Mouse (Mus musculus): ENCODE measurements at regions not wholly inside any gene's neighbourhood (a gene's known extent, or its start where the extent isn't known, plus 50 kb on each side); places are given as distances from the start of the nearest gene placed in this dataset.

DNA sequence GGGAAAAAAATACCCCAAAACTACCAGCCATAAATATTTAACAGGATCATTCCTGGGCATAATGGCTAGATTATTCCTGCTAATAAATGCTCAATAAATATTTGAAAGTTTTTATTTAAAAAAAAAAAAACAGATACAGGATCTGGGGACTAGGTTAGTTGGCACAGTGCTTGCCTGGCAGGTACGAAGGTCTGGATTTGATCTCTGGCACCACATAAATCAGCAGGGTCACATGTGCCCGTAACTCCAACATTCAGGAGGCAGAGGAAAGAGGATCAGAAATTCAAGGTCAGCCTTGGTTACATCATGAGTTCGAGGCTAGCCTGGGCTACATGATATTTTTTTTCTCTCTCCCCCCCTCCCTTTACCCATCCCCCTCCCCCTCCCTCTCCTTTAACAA, 248.5 kb downstream of the Atp23 start:
- intact Hi-C loops (cut with DNase I): no loop called here
- no peak for DNase-seq

DNA sequence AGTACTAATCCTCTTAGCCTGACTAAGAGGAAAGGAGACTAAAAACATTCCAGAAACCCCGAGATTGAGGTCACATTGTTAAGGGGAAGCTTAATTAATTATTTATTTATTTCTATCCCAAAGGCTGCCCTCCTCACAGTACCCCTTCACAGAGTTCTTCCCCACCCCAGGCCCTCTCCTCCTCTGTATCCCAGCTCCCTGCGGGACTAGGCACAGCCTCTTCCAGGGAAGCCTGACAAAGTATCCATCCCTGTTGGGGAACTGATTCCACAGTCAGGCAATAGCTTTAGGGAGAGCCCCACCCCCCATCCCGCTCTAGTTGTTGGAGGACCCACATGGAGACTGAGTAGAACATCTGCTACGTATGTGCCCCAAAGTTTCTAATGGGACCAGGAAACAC, 254.6 kb downstream of the Atp23 start:
- intact Hi-C loops (cut with DNase I): no loop called here
- no peak for DNase-seq

DNA sequence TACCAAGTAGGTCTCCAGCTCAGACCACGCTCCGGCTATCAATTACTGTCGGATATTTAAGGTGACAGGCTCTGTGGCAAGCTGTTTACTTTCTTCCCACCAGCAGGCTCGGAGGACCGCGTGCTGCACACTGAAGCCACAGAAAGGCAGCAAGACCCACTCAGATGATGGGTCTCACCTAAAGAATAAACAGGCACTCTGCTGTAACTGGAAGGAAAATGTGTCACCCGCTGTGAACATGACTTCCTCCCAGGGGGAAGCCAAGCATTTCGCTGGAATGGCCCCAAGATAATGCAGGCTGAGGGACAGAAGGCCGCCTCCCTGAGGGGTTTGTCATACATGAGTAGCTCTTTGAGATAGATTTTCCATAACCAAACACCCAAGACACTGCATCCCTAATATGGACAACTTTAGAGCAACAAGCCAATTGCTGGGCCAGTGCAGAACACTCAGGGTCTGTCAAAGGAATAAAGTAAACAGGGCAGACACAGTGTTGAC, 259.3 kb downstream of the Atp23 start:
- peak in 1 of 2 experiments; percentile 3 for DNase-seq
- intact Hi-C loops (cut with DNase I): no loop called here

DNA sequence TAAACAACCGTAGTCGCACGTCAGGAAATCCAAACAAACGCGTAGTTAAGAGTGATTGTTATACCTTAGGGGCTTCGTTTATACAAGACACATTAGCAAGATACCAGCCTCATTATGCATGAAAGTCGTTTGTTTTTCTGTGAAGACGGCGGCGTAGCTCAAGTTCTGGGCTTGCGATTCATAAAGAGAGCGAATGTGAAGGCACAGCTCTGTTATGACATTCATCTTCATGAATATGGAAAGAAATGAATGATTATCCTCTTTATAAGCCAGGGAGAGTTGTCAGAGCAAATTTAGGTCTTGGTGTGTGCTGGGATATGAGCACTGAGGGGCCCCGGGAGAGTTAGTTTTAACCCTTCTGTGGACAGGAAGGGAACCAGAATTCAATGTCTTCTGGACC, 266.4 kb downstream of the Atp23 start:
- intact Hi-C loops (cut with DNase I): no loop called here
- no peak for DNase-seq

- intact Hi-C loops (cut with DNase I): no loop called here
Measured at GRCm38 (mm10) chr10:126628057-126628456, 273.1 kb downstream of the Atp23 start.

GRCm38 (mm10) chr10:126625466-126625865, 275.7 kb downstream of the Atp23 start:
- intact Hi-C loops (cut with DNase I): no loop called here
- no peak for DNase-seq

More at GRCm38 (mm10) chr10:126628057-126628456, 273.1 kb downstream of the Atp23 start:
- no peak for DNase-seq

DNA sequence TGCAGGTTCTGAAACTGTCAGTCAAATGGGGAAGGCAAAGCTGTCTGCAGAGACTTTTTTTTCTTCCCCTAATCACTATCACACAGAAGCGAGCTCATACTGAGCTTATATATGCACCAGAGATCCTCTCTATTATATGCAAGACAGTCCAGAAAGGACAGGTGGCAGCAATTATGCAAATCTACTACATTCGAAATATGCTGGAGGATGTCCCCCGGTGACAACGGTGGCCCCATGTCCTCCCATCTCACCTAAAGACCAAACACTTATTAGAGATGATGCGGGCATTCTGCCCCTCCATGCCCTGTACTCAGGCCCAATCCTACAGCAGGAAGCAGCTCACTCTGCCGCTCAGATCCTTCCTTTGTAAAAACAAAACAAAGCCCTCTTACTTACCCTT, 280.4 kb downstream of the Atp23 start:
- intact Hi-C loops (cut with DNase I): no loop called here
- no peak for DNase-seq

- intact Hi-C loops (cut with DNase I): no loop called here
- no peak for DNase-seq
Measured at GRCm38 (mm10) chr10:126619970-126620369, 281.2 kb downstream of the Atp23 start.

DNA sequence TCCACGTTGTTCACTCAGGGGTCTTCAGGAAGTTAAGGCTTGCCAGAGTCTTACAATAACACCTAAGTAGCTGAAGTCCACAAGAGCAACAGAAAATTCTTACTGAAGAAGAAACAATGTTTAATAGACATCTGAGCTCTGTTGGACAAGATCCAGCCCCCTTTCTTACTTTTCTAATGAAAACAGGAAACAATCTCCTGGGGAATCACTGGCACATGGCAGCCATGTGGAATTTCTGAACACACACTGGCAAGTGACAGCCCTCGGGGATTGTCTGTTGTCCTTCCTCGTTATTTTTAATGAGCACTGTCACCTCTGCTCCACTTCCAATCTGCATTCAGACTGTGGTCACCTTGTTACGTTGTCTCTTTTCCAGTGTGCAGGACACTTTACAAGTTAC, 288.9 kb downstream of the Atp23 start:
- DNase-seq: no peak
- intact Hi-C loops (cut with DNase I): no loop called here

DNA sequence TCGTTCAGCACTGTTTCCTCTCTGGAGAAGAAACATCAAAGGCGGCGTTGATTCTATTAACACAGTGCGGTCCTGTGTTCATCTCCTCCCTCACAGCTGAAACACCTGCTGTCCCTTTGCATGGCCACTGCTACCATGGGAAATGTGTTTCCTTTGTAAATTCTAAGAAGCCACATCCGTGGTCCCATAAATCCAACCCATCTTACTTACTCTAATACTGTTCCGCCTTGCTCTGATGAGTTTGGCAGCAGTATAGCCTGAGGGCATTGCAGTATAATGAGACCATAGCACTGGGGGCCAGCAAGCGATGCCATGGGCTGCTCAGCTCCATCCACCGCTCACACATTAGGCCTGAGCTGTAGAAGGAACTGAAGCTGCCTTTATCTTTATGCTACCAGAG, 290.6 kb downstream of the Atp23 start:
- no peak for DNase-seq
- intact Hi-C loops (cut with DNase I): no loop called here

DNA sequence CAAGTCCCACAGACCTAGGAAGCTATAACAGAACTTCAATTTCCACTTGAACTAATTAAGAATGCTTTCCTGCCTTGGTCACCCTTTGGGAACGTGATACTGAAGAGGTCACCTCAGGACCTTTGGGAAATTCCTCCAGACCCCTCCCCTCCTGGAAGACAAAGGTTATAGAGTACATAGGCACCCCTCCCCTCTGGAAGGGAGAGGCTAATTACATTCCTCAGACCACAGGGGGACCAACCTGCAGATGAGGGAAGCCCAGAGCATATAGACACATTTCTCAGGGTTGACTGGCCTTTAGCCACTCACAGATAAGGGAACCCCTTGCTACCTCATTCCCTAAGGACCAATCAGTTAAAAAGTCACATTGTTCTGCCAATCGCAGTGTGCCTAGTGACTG, 301.5 kb downstream of the Atp23 start:
- intact Hi-C loops (cut with DNase I): no loop called here
- no peak for DNase-seq

- intact Hi-C loops (cut with DNase I): no loop called here
- DNase-seq: no peak
Measured at GRCm38 (mm10) chr10:126568155-126568554, 333.0 kb downstream of the Atp23 start.

DNA sequence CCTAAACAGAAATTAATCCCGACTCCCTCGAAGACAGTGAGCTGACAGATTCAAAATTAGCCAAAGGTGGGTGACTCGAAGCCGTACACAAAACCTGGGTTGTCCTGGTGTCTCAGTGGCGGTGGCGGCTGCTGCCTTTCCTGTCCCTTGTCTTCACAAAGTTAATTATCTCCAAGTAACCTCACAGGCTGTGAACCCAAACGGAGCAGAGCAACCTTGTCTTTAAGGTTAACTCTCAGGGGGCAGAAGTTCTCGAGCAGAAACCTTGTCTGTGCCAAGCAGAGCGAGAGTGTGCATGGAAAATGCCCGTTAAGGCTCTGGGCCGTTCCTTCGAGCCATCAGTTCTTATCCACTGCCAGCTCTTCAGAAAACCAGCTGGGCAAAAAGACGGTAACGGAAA, 335.8 kb downstream of the Atp23 start:
- intact Hi-C loops (cut with DNase I): no loop called here
- DNase-seq: no peak

DNA sequence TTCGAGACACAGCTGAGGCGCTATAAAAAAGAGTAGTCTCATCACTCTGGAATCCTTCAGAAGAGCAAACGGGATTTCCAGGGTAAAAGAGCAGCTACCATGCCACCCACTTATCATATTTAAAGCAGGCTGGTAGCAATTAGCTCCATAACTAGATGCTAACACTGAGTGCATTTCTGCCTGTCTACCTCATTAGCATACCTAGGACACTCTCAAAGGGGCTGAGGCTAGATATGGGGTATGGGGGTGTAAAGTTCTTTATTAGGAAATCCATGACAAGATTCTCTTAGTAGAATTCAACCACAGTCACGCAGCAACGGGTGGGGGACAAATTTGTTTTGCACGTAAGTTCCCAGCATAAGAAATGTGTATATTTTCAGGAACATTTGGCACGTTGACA, 346.1 kb downstream of the Atp23 start:
- DNase-seq: no peak
- intact Hi-C loops (cut with DNase I): no loop called here

DNA sequence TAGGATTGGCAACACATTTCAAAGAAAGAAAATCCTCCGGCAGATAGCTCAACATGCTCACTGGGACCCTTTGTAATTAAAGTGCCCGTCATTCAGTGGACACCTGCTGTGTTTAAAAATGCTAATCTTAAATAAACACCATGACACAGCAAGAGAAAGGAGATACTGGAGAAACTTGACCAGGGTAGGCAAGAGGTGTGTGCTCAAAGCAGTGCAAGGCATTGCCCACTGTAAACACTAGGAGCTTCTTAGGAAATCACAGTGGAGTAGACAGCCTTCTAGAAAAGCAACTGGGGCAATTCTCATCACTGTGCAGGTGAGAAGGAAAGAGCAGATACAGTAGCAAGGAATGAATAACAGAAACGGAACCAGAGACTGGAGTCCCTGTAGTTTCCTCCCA, 369.2 kb downstream of the Atp23 start:
- DNase-seq: no peak
- intact Hi-C loops (cut with DNase I): loop anchor here (10.0 kb wide), 1 partner anchor 197 kb away; no protein-coding TSS in a partner anchor

DNA sequence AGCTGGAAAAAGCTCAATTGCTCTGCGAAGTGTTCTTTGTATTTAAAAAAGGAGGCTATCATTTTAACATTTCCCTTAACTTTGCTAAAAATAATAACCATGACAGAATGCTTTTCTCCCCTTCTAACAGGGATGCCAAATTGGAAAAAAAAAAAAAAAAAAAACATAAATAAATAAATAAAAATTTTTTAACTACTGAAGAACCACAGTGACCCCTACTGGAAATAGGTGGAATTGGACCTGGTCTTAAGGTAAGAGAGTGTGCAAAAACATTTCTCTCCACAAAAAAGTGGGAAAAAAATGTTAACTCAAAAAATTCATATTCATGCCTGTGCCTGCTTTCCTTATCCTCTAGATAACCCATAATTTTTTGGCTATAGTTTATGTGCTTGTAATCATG, 369.8 kb downstream of the Atp23 start:
- DNase-seq: peak; percentile 5 to 8
- intact Hi-C loops (cut with DNase I): loop anchor here (10.0 kb wide), 1 partner anchor 197 kb away; no protein-coding TSS in a partner anchor

- no peak for DNase-seq
- intact Hi-C loops (cut with DNase I): no loop called here
Measured at GRCm38 (mm10) chr10:126528801-126529200, 372.4 kb downstream of the Atp23 start.

- DNase-seq: no peak
- intact Hi-C loops (cut with DNase I): no loop called here
Measured at GRCm38 (mm10) chr10:126526186-126526585, 375.0 kb downstream of the Atp23 start.

DNA sequence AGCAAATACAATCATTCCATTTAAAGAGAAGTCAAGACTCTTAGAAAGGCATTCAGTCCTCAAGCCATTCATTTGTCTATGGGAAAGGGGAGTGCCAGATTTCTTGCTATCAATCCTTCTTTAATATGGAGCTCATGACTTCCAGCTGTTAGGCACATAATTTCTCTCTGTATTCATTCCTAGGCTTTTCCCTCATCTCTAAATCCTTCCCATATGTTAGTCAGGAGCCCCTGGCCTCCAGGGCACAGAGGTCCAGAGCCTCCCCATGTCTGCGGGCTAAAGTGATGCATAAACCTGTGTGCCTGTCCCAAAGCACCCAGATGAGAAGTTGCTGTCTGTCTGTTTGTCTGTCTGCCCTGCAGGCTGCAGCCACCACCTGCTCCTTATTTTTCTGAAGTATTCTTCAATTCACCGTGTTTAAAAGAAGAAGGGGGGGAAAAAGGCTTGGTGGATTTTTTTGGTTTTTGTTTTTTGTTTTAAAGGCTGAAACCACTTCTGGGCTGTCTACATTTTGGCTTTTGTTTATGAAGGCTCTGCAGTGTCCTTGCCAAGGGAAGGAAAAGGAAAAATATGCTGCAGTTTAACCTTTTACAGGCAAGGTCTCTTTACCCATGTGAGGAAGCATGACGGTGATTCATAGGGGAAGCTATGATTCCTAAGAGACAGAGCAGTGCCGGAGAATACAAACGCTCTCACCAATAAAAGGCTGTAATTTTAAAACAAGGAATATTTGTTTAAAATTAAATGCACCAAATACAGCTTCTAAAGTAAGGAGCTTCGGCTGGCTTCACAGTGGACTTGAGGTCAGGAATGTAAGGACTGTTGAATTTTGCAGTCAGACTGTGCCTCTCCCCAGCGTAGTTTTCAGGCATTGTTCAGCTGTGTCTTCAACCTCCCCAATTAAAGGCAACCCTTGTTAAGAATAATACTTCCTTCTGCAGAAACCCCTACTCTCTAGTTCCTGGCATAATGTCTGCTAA, 379.0 kb downstream of the Atp23 start:
- no peak for DNase-seq
- intact Hi-C loops (cut with DNase I): no loop called here

DNA sequence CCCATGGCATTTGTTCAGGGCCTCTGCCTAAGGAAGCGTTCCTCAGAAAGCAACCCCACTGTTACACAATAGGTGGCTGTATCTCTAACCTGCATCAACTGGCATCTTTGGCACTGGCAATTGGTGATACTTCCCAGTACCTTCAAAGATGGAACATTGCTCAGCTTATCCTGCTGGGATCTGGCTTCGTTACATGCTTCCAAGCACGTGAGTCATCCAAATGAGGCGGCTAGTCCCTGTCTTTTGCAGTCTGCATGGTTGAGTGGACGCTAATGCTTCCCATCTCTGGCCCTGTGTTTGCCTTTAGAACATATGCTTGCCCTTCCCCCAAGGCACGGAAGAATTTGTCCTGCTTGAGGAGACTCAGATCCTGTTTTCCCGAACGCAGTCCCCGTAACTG, 380.2 kb downstream of the Atp23 start:
- intact Hi-C loops (cut with DNase I): no loop called here

GRCm38 (mm10) chr10:126513185-126513584, 388.0 kb downstream of the Atp23 start:
- DNase-seq: no peak
- intact Hi-C loops (cut with DNase I): no loop called here

More for the DNA sequence above, 380.2 kb downstream of the Atp23 start:
- no peak for DNase-seq

DNA sequence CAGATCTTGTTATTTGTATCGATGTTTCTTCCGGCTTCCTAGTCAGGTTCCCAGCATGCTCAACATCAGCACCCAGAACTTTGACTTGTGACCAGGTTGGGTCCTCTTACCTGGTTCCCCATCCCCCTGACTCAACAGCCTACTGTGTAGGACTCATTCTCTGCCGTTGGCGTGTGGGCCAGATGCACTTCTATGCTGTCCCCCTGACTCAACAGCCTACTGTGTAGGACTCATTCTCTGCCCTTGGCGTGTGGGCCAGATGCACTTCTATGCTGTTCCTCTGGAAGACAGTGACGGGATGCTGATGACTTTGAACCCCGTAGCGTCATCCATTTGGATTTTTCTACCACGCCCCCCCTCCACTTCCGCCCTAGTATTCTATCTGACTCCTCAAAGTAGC, 389.6 kb downstream of the Atp23 start:
- peak; percentile 89 to 90 for DNase-seq
- intact Hi-C loops (cut with DNase I): no loop called here

Data from heart, postnatal 36 days (tissue).